Mouse (Mus musculus) liver, adult 2 months (tissue): ENCODE measurements around the gene Cdc14a. TPM values are rescaled to one million over a fixed set of nuclear protein-coding genes. Genes with fewer than 3 reads are reported as not detected.

Source experiments
- DNase-seq: peaks from one replicate; pipeline ENCODE4 v3.0.0-alpha.2; 2011; ENCODE audit warnings: low read depth, low spot score; ENCODE audit errors: extremely low read depth
- H3K27ac ChIP-seq: fragments of 200-500 bp; replicated peaks from 2 replicates; pipeline ENCODE4 v1.5.1; 2012; ENCODE audit warnings: low read depth, mild to moderate bottlenecking, control low read depth, inconsistent platforms, low read length; ENCODE audit not compliant: insufficient read depth
- H3K27me3 ChIP-seq: fragments of 200-500 bp; 2 replicates; pipeline ENCODE4 v1.6.1; 2012; ENCODE audit warnings: mild to moderate bottlenecking, moderate library complexity, low read length, inconsistent platforms; ENCODE audit not compliant: control insufficient read depth, insufficient read depth
- H3K36me3 ChIP-seq: fragments of 200-500 bp; 2 replicates; pipeline ENCODE4 v1.6.1; 2012; ENCODE audit warnings: low read length, inconsistent platforms; ENCODE audit not compliant: control insufficient read depth, insufficient read depth
- H3K4me1 ChIP-seq: fragments of 200-500 bp; 2 replicates; pipeline ENCODE4 v1.6.1; 2011; ENCODE audit warnings: low read length; ENCODE audit not compliant: control insufficient read depth, insufficient read depth
- H3K4me3 ChIP-seq: fragments of 200-500 bp; 2 replicates; pipeline ENCODE4 v1.5.1; 2011; ENCODE audit warnings: low read depth, mild to moderate bottlenecking, control low read depth, low read length, moderate library complexity; ENCODE audit not compliant: insufficient read depth
- H3K79me2 ChIP-seq: fragments of 200-500 bp; 2 replicates; pipeline ENCODE4 v1.6.1; 2012; ENCODE audit warnings: inconsistent platforms, mild to moderate bottlenecking, low read length, moderate library complexity; ENCODE audit not compliant: control insufficient read depth, insufficient read depth
- H3K9ac ChIP-seq: fragments of 200-500 bp; 2 replicates; pipeline ENCODE4 v1.6.1; 2012; ENCODE audit warnings: low read depth, mild to moderate bottlenecking, control low read depth, inconsistent platforms, low read length
- CTCF ChIP-seq: fragments of 200-500 bp; IDR thresholded peaks from 2 replicates; pipeline ENCODE4 v1.5.1; 2011; ENCODE audit warnings: low read depth, low read length, control low read depth
- POLR2A ChIP-seq: fragments of 200-500 bp; IDR thresholded peaks from 2 replicates; pipeline ENCODE4 v1.6.1; 2011; ENCODE audit warnings: low read length, control low read depth; ENCODE audit not compliant: insufficient read depth; ENCODE audit errors: extremely low read depth
- WGBS: fragments of 180-500 bp; shearing (Covaris S2); methylation state at CpG from one replicate; pipeline ENCODE4 v1.1.7; 2018; 5-methylcytosine and 5-hydroxymethylcytosine counted together
- polyA plus RNA-seq: library from polyadenylated mRNA; depleted of rRNA; stranded (reverse); fragments of >200 nt; gene quantifications from 2 replicates; pipeline ENCODE4 v1.2.3, GENCODE M21; 2012
- total RNA-seq: library from RNA; depleted of rRNA; stranded (reverse); fragments of >200 nt; gene quantifications from 2 replicates; pipeline ENCODE4 v1.2.3, GENCODE M21; 2014

Gene Cdc14a
- total and polyA plus RNA-seq, 2 experiments: 0.50 to 1.1 TPM

DNA sequence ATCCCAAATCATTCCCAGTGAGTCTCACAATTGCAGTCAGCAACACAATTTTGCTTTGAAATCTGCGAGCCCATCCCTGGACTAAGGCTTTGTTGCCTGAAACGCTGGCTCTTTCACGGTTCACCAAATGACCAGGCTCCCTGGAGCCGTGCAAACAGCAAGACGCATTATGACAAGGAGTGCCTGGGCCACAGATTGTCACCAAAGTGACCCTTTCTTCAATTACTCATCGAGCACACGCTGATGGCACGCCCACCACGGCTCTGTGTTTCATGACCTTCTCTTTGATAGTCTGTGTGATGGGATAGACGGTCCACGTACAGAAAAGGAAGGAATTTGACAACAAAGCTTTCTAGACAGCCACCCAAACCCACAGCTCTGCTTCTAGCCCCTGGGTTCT lies 78.6 kb downstream of the Cdc14a start:
- Histone ChIP-seq H3K9ac (no peak overlapping the region), H3K36me3 (no peaks in the 10 kb centered on the region), H3K4me3 (no peak overlapping the region), H3K27me3 (no peaks in the 10 kb centered on the region), H3K79me2 (no peaks in the 10 kb centered on the region), H3K4me1 (peaks cover 2% of the 10 kb centered on the region; the same call in 1 of the 2 replicates), H3K27ac (no peak overlapping the region)
- WGBS: 91% methylated on average over 11 of the region's 11 CpGs
- DNase-seq: no peak
- no peak for TF ChIP-seq CTCF
- no peak for TF ChIP-seq POLR2A

DNA sequence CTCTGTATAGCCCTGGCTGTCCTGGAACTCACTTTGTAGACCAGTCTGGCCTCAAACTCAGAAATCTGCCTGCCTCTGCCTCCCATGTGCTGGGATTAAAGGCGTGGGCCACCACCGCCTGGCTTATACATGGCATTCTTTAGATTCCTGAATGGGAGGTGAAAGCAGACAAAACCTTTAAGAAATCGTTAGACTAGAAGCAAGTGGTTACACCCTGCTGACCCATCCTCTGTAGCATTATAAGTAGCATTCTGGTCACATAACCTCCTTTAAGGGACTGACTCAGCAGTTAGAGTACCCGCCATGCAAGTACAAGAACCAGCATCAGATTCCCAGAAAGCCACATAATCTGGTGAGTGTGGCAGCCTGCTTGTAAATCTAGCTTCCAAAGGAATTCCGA lies 81.6 kb downstream of the Cdc14a start:
- no peak for DNase-seq
- no peaks in the 10 kb centered on the region for H3K27me3 ChIP-seq
- no peak overlapping the region for H3K9ac ChIP-seq
- TF ChIP-seq CTCF: no peak
- TF ChIP-seq POLR2A: no peak
- no peak overlapping the region for H3K27ac ChIP-seq
- no peak overlapping the region for H3K4me3 ChIP-seq
- WGBS: 94% methylated on average over 5 of the region's 5 CpGs
- H3K79me2 ChIP-seq: no peaks in the 10 kb centered on the region
- no peaks in the 10 kb centered on the region for H3K36me3 ChIP-seq
- peaks cover 2% of the 10 kb centered on the region; the same call in 1 of the 2 replicates for H3K4me1 ChIP-seq

- Histone ChIP-seq H3K4me3 (no peak overlapping the region; the same call in 1 of the 2 replicates), H3K27me3 (no peaks in the 10 kb centered on the region), H3K79me2 (no peaks in the 10 kb centered on the region), H3K9ac (no peak overlapping the region), H3K4me1 (peaks cover 2% of the 10 kb centered on the region; the same call in 1 of the 2 replicates), H3K36me3 (no peaks in the 10 kb centered on the region), H3K27ac (no peak overlapping the region)
- peak; percentile 72 for DNase-seq
- TF ChIP-seq CTCF (peak; percentile 71; the same call in 1 of the 2 replicates), POLR2A (no peak)
- 39% methylated on average over 19 of the region's 19 CpGs for WGBS
Observed at GRCm38 (mm10) chr3:116340950-116341624, 82.7 kb downstream of the Cdc14a start.

DNA sequence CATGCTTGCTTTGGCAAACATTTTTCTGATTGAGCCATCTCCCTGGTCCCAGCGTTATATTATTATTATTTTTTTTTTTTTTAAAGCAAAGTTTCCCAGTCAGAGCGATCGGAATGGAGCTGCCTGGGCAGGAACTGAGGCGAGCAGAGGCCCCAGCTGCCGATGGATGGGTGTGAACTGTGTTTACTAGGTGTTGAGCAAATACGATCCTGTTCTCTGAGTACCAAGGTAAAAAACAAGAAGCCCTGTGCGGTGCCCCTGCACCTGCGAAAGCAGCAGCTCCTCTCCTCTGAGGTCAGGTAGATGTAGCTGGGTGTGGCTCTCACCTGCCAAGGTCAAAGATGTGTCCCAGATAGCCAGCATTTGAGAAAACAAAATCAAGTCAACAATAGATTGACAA lies 83.6 kb downstream of the Cdc14a start:
- H3K79me2 ChIP-seq: no peaks in the 10 kb centered on the region
- TF ChIP-seq CTCF (no peak), POLR2A (no peak)
- DNase-seq: no peak
- H3K4me3 ChIP-seq: no peak overlapping the region
- H3K9ac ChIP-seq: no peak overlapping the region
- H3K27ac ChIP-seq: no peak overlapping the region
- no peaks in the 10 kb centered on the region for H3K27me3 ChIP-seq
- no peaks in the 10 kb centered on the region for H3K36me3 ChIP-seq
- WGBS: 70% methylated on average over 8 of the region's 8 CpGs
- H3K4me1 ChIP-seq: peaks cover 2% of the 10 kb centered on the region; the same call in 1 of the 2 replicates

- 90% methylated on average over 6 of the region's 6 CpGs for WGBS
- no peak for DNase-seq
- peaks cover 8% of the 10 kb centered on the region; the same call in 1 of the 2 replicates for H3K4me1 ChIP-seq
- no peaks in the 10 kb centered on the region for H3K79me2 ChIP-seq
- no peak overlapping the region for H3K27ac ChIP-seq
- no peaks in the 10 kb centered on the region for H3K27me3 ChIP-seq
- H3K36me3 ChIP-seq: no peaks in the 10 kb centered on the region
- H3K4me3 ChIP-seq: no peak overlapping the region
- H3K9ac ChIP-seq: no peak overlapping the region
- TF ChIP-seq CTCF (no peak), POLR2A (no peak)
Observed at GRCm38 (mm10) chr3:116338616-116339015, 85.2 kb downstream of the Cdc14a start.

- Histone ChIP-seq H3K4me3 (no peak overlapping the region), H3K36me3 (no peaks in the 10 kb centered on the region), H3K27ac (no peak overlapping the region), H3K9ac (no peak overlapping the region), H3K4me1 (peaks cover 10% of the 10 kb centered on the region; the same call in 1 of the 2 replicates), H3K27me3 (no peaks in the 10 kb centered on the region), H3K79me2 (no peaks in the 10 kb centered on the region)
- DNase-seq: no peak
- TF ChIP-seq CTCF: no peak
- TF ChIP-seq POLR2A: no peak
- WGBS: 86% methylated on average over 5 of the region's 5 CpGs
Observed at GRCm38 (mm10) chr3:116337840-116338239, 86.0 kb downstream of the Cdc14a start.
